Mouse (Mus musculus) G1E (cell line): ENCODE data around the gene Hoxc5.

ENCODE experiments used
- CTCF ChIP-seq: IDR thresholded peaks from 2 replicates; pipeline ENCODE4 v1.5.1; 2012; ENCODE audit warnings: low read depth, low read length, inconsistent platforms, mixed read lengths
- POLR2AphosphoS5 ChIP-seq: IDR thresholded peaks from 2 replicates; pipeline ENCODE4 v1.6.1; 2012; ENCODE audit warnings: low read depth, low read length, inconsistent platforms; ENCODE audit not compliant: insufficient replicate concordance

GRCm38 (mm10) chr15:103009265-103010111 lies 42.2 kb downstream of the Hoxc5 start:
- TF ChIP-seq POLR2AphosphoS5 (no peak), CTCF (no peak)
